Mouse (Mus musculus): ENCODE data around the gene Cfl1.

Gene Cfl1

GRCm38 (mm10) chr19:5538786-5539185, 48.5 kb downstream of the Cfl1 start:
- no peak for DNase-seq

- no peak for DNase-seq
Observed at GRCm38 (mm10) chr19:5543362-5543761, 53.1 kb downstream of the Cfl1 start.

DNA sequence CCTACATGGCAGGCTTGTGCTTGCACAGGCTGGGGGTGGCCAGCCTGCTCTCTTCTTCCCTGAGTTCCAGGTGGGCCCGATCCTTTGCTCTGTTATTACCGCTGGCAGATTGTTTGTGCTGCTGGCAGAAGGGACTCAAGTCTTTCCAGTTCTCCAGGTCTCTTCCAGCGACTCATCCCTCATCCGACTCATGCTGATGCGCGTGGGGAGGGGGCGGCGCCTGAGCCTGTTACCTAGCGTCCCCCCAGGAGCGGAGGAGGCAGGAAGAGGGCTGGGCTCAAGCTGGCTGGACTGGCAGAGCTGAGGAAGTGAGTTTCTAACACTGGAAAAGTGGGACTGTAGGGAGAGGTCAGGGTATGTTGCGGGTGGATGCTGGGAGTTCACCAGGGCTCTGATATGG, 53.8 kb downstream of the Cfl1 start:
- no peak for DNase-seq

All from right cerebral cortex, adult 18-20 months (tissue).